Mouse (Mus musculus) cerebellum, adult 9-11 months (tissue): Measurements from ENCODE around the gene Vmn2r56.
"Not testable (repeated sequence)": the region's sequence is repeated elsewhere in the genome, so short reads cannot be mapped to it uniquely, and the experiment has no call there.

ENCODE experiments used
- DNase-seq: peaks from one replicate; pipeline ENCODE4 v3.0.0; 2022

Gene Vmn2r56

GRCm38 (mm10) chr7:12734904-12735303 lies at the start of gene Vmn2r56:
Gene Vmn2r56, minus strand, starts transcription at chr7:12735004.
- DNase-seq, result no peak

GRCm38 (mm10) chr7:12780151-12780830 lies 45.5 kb upstream of the Vmn2r56 start:
- DNase-seq, result peak; percentile 85

GRCm38 (mm10) chr7:12779782-12780150 lies 45.0 kb upstream of the Vmn2r56 start:
- DNase-seq, result no peak

- peak; percentile 40 for DNase-seq
These were observed 44.3 kb upstream of the Vmn2r56 start for GRCm38 (mm10) chr7:12779141-12779540.

- peak; percentile 98 for DNase-seq
These were observed 39.8 kb upstream of the Vmn2r56 start for GRCm38 (mm10) chr7:12774606-12775005.

- peak; percentile 84 for DNase-seq
These were observed 39.3 kb upstream of the Vmn2r56 start for GRCm38 (mm10) chr7:12774111-12774510.

- no peak for DNase-seq
These were observed 14.8 kb upstream of the Vmn2r56 start for GRCm38 (mm10) chr7:12749431-12750198.

- DNase-seq, result not testable (repeated sequence)
These were observed 49.9 kb downstream of the Vmn2r56 start, which contains the start of gene Vmn2r55 for GRCm38 (mm10) chr7:12684903-12685302. Gene Vmn2r55, minus strand, starts transcription at chr7:12685003.

- DNase-seq, result not testable (repeated sequence)
These were observed 94.6 kb downstream of the Vmn2r56 start, which contains the start of gene Vmn2r54 for GRCm38 (mm10) chr7:12640219-12640618. Gene Vmn2r54, minus strand, starts transcription at chr7:12640319.
